Mouse (Mus musculus) embryo, embryonic 10.5 days (tissue): ENCODE data around the gene Slc27a5.

ENCODE experiments used
- DNase-seq: peaks from one replicate; pipeline ENCODE4 v3.0.0-alpha.2; 2015; ENCODE audit warnings: low spot score

The Slc27a5 gene

DNA sequence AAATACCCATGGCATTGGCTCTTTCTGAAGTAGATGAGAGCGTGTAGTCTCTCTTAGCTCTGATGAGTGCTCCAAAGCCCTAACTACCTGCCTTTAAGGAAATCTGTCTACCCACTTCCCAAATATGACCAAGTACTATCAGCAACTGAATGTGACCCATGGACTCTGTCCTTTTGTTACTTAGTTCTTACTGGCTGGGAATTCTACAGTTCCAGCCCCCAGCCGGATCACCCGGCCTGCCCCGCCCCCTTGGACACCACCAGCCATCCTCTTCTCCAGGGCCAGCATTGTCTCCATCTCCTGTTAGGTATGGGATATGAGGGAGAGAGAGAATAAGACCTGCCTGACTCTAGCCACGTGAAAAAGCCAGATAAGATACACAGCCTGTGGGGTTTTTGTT is at the start of gene Slc27a5:
Gene Slc27a5, minus strand, starts transcription at position 140 of the 400 bp plus-strand sequence.
- no peak for DNase-seq

DNA sequence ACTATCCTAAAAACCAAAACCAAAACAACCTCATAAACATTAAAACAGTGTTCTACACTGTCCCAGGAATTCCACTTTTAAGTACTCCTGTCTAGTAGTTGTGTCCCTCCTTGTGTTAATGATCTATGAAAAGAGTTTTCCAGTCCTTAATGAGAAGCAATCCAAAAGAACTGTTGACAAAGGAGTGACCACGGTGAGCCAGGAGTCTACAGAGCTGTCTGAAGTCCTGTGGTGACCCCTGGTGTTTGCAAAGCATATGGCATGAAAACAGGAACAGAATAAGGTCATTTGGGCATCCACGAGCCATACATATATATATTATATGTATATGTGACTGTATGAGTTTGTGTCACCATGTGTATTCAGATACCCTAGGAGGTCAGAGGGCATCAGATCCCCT is 48.1 kb upstream of the Slc27a5 start:
- peak; percentile 87 for DNase-seq

DNA sequence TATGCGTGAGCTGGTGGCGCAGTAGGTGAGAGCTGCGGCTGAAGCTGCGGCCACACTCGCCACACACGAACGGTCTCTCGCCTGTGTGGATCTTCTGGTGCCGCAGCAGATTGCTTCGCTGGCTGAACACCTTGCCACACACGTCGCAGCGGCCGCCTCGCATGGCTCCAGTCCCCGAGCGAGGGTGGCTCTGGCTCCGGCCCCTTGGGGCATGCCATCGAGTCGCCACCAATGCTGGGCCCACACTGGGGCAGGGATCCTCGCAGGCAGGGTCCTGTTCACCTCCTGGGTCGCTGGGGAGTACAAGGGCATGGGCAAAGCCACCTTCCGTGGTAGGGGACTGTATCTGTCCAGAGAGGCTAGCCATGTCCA is 46.2 kb upstream of the Slc27a5 start:
- DNase-seq = no peak

DNA sequence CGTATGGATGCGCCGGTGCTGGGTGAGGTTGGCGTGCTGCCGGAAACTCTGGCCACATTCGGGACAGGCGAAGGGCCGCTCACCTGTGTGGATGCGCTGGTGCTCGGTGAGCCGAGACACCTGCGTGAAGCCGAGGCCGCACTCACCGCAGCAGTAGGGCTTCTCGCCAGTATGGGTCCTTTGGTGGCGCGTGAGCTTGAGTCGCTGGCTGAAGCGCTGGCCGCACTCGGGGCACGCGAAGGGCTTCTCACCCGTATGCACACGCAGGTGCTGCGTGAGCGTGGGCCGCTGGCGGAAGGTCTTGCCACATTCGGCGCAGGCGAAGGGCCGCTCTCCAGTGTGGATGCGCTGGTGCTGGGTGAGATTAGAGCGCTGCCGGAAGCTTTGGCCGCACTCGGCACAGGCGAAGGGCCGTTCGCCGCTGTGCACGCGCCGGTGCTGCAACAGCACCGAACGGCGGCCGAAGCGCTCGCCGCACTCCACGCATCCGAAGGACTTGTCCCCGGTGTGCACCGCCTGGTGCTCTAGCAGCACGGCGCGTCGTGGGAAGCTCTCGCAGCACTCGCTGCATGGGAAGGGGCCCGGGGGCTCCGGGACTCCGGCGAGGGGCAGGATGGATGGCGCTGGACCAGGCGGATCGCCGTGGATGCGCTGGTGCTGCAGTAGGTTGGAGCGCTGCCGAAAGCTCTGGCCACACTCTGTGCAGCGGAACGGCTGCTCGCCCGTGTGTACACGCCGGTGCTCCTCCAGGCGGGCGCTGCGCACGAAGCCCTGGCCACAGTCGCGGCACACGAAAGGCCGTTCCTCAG is 45.7 kb upstream of the Slc27a5 start:
- DNase-seq = peak; percentile 52

DNA sequence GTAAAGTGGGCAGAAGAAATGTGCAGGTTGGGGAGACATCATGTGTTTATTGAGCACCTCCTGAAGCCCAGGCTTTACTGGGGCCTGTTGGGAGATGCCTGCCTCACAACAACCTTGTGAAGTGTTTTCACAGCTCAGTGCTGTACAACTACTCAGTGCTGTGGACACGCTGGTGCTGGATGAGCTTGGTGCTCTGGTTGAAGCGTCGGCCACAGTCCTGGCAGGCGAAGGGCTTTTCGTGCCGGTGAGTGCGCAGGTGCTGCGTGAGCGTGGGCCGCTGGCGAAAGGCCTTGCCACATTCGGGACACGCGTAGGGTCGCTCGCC is 45.1 kb upstream of the Slc27a5 start:
- DNase-seq = no peak

DNA sequence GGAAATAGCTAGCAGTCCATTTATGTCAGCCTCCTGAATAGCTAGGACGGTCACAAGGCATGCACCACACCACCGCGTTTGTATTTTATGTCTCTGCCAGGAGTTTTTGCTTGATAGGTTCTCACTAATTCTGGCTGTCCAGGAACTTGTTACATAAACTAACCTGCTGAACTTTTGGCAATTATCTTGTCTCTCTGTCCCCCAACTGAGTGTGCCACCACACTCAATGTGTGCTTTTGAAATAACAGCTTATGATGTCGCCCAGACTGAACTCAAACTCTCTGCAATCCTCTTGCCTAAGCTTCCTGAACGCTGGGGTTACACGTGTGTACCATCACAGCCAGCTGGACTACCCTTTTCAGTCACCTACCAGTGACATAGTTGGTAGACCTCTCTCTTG is 44.5 kb upstream of the Slc27a5 start:
- no peak for DNase-seq

DNA sequence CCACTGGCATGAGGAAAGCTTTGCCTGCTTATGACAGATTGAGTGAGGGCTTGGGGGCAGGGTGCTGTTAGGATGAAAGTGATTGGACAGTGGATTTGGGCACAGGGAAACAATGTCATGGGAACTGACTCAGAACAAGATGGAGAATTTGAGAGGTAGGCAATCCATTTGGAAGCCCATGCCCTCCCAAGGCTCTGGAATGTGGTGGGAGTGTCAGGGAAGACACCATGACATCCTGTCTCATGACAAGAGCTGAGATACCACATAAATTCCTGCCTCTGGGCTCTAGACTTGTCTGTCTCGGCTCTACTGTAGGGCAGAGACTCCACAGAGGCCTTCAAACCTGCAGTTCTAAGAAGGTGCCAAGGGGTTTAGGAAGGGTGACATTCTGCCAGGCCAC is 43.3 kb upstream of the Slc27a5 start:
- DNase-seq = no peak

DNA sequence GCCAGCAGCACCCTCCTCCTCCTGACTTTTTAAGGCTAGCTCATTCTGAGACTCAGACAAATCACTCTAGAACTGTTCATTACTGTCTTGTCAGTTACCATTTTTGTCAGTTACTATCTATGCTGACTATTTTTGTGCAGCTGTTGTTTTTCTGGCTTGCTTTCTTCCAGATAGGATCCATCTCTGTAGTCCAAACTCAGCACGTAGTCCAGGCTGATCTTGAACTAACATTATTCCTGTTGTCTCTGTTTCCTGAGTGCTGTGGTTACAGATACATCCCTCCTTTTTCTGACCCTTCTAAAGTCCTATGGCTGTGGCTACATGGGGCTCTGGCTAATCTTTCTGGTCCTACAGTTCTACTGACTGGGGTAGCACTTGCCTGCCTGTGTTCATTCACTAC is 41.2 kb upstream of the Slc27a5 start:
- no peak for DNase-seq

DNA sequence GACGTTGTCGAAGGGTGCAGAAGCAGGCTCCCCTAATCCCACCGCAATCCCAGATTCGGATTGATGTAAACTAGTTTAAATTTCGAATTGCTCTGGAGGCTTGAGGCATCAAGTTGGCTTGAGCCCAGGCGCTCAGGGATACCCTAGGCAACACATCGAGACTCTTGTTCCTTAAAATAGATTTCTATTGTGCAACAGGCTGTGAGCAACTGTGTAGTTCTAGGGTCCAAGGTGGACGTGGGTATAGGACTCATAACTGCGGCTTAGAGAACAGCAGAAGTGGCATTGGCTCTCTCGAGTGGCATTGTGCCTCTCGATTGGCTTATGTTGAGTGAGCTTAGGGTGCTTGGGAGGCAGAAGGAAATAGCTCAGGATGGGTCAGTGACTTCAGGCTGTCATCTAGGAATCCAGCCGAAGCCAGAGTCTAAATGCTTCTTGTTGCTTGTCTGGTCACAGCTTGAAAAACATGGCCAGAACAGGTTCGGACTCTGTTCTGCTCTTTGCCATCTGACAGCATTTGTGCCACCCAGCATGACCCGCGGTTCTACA is 40.7 kb upstream of the Slc27a5 start:
- no peak for DNase-seq

DNA sequence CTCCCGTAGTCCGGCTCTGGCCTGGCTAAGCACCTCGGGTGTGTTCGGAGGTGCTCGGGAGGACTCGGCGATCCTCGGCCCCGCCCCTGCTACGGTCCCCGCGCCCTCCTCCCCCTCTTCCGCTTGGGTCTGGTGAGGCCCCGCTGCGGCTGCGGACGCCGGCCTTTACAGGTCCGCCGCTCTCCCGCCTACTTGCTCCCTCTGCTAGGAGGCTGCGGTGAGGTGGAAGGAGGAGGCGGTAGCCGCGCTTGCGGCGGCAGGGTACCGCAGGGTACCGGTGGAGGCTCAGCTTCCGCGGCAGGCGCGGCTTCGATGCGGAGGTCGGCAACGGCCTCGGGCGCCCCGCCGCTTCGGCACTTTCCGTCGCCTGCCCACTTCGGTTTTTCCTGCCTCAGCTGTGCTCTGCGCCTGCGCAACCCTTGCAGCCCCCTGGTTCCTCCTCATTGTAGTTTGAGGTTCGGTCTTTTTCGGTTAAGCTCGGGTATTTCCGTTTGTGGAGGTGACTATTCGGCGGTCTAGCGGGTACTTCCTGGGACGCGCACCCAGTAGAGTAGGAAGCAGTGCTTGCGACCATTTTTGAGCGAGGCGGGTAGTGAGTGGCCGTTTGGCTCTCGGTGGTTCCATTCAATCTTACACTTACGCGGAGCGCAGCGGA is 40.0 kb upstream of the Slc27a5 start, which contains the start of gene Ube2m:
Gene Ube2m, minus strand, starts transcription at position 375 of the 655 bp plus-strand sequence.
- DNase-seq = peak; percentile 99

DNA sequence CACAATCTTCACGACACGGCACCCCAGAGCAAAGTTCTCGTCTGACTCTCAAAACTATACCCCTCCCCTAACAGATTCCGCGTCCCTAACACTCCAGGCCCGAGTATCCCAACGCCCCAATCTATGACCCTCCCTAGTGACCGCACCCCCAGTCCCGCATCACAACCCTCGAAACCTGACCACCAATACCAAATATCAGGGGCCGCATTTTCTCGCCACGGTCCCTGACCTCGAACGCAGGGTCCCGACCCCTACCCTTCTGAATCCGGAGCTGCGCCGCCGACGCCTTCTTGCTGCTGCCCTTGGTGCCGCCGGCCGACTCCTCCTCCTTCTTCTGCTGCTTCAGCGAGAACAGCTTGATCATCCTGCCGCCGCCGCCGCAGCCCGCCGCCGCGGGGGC is 39.4 kb upstream of the Slc27a5 start:
- DNase-seq = no peak

DNA sequence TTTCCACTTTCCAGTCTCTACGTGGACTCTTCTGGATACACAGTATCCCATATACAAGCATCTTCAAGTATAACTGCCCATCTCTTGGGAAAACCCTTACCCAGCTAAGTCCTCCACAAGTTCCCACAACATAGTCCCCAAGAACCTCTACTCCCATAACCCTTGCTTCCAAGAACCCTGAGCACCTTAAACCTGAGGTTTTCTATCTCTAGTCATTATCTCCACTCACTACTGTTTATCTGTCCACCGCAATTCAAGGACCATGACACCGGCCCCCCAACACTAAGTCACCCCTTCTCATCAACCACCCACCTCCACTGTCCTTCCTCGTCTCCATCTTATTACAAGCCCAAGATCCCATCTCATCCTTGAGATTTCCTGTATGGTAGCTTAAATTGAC is 38.8 kb upstream of the Slc27a5 start:
- no peak for DNase-seq

DNA sequence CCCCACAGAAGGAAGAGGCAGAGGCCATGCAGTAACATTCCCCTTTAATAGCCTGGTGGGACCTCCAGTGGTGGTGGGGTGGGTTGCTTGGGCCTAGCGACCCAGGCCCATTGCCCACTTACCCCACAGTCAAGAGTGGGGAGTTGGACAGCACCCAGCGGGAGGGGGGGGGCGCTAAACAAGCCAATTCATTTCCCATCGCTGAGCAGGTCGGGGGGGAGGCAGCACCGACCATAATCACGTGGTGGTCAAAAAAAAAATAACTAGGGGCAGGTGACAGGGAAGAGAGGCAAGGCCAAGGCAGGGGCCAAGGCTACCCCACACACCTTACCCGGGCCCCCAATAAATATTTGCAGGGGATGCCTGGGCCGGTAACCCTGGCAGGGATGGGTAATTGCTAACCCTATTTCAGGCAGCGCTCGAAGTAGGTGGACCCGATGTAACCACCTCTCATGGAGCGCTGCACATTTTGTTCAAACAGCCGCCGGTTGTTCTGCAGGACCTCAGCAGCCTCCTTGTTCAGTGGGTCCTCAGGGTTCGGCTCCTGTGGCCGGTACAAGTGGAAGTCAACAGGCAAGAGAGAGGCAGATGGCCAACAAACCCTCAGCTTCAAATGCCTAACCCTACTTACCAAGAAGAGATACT is 37.3 kb upstream of the Slc27a5 start:
- no peak for DNase-seq

DNA sequence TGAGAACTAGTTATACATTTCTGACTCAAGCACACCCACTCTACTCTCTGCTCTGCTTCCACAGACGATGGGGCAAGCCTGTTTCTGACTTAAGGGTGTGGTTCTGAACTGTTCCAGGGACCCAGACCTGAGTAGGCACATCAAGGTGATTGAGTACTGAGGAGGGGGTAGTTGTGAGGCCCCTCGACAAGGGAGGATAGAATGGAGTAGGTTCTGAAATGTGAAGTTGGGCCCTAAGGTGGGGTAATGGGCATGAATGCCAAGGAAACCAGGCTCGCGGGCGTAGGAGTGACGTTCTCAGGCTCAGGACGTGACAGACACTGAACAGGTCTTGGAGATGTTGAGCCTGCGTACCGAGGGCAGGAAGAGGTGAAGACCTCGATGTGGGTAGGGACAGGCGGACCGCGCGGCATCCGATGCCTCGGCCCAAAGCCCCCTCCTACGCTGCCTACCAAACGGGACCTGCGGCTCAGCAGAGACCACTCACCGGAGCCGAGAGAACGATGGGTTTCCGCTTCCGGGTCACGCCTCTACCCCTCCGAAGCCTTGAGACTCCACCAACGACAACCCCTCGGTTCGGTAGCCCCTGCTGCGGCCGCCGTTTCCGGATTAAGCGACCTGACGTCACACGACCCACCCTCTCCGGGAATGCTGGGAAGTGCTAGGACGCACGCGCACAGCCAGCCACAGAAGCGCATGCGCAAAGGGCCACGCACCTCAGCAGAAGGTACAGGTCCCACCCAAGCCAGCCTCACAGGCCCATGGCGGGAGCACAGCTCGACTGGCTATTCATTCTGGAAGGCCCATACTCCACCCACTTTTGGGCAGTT is 36.4 kb upstream of the Slc27a5 start, which contains the start of gene Chmp2a:
Gene Chmp2a, minus strand, starts transcription at position 660 of the 830 bp plus-strand sequence.
- DNase-seq = peak; percentile 98

DNA sequence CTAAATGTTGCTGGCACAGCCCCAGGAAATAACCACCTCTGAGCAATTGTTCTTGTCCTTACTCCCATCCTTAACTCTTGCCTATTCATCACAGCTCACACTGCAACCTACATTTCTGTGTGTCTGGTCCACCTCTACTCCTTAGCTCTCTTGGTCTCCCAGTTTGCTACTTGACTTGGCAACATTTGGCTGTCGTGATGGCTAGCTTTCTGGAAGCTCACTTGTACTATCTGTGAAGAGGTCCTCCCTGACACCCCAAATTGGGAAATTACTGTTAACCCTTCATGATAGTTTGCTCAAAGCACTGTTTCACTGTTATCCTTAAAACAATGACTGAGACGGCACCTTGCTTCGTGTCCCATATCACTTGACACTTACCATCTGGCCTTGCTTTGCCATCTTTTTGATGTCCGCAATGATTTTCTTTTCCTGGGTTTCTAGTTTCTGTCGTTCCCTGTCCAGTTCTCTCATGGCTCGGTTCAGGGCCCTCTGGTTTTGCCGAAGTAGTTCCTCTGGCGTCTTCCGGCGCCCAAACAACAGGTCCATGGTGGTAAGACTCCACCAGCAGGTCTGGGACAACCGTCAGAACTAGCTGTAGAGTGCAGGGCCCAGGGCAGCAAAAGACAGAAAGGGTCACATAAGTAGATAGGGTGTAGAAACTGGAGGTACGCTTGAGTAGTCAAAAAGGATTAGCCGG is 35.6 kb upstream of the Slc27a5 start:
- DNase-seq = no peak

DNA sequence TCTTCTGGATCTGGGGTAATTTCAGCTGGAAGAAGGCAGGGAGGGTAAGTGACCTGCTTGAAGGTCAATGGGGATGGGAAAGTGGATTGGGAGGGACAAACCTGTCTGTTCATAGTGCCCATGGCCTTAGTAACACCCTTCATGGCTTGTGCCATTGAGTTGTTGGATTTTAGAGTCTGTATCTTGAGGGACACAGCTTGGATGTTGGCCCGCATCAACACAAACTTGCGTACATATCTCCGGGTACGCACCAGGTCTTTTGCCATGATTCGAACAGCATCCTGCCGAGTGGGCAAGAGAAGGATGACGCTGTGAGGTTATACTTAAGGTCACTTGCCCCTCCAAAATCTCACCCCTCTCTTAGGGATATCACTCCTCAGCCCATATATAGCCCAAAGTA is 34.5 kb upstream of the Slc27a5 start:
- DNase-seq = no peak

DNA sequence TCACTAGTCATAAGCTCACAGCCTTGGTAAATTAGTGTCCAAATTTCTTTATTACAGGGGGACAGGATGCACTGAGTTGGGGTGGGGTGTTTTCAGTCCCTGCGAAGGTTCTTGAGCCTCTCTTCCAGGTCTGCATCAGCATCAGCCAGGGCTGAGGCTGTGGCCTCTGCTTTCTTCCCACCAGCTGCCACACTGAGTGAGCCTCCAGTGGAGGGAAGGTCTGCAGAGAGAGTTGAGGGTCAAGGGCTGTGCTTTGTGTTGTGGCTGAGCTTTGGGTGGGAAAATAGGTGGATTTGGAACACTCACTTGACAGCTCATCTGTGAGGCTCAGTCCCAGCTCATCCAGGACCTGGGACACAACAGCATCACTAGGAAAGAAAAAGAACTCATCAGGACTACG is 34.0 kb upstream of the Slc27a5 start:
- no peak for DNase-seq

DNA sequence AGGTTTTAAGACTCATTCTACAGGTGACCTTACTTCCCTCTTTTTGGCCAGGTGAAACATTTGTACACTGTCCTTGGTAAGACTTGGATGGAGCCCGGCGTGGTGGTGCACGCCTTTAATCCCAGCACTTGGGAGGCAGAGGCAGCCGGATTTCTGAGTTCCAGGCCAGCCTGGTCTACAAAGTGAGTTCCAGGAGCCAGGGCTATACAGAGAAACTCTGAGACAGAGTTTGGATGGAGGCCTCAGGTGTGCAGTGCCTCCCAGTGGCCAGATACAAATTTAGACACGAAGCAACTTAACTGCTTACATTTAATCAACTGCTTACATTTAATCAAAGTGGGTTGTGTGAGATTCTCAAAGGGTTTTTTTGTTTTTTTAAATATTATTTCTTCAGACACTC is 33.1 kb upstream of the Slc27a5 start:
- DNase-seq = no peak

DNA sequence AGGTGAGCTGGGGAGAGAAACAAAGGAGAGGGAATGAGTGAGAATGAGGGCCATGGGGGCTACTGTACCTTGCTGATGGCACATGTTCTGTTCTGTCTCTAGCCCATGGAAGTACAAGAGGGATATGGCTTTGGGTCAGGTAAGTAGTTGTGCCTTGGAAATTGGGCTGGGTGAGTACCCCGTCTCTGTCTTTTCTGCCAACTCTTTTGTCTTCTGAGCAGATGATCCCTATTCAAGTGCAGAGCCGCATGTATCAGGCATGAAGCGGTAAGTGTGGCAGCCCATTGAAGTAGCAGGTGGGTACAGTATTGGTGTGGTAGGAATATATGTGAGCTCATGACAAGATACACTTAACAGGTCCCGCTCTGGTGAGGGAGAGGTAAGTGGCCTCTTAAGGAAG is 31.0 kb upstream of the Slc27a5 start:
- DNase-seq = no peak

DNA sequence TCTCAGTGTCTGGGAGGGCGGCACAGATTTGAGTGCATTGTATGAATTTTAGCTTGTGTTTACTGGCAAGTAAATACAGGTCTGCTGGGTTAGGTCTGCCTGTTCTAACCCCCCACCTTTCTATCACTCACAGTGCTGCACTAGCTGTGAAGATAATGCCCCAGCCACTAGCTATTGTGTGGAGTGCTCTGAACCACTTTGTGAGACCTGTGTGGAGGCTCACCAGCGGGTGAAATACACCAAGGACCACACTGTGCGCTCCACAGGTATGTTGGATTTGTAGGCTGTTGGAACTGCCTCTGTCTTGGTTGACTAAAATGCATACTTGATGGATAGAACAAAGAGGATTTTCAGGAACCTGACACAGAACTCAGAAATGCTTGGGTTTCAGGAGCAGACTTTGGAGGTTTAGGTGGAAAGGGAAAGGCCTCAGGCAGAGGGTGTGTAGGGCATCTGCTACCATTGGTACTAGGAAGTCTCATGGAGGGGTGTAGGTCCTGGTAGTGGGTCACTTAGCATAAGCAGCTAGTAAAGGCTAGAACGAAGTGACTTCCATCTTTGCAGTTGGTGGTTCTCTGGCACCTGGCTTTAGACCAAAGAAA is 27.6 kb upstream of the Slc27a5 start:
- DNase-seq = no peak

DNA sequence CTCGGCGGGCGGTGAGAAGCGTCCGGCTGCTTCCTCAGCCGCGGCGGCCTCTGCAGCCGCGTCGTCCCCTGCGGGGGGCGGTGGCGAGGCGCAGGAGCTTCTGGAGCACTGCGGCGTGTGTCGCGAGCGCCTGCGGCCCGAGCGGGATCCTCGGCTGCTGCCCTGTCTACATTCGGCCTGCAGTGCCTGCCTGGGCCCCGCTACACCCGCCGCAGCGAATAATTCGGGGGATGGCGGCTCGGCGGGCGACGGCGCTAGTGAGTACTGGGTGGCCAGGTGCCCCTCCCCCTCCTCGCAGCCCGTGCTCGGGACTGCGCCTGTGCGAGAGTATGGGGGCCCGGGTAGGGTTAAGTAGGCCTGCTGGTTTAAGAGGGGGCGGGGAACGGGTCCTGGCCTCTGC is 26.8 kb upstream of the Slc27a5 start:
- peak; percentile 80 for DNase-seq
